Mouse (Mus musculus): ENCODE data around the gene Tjp1. TPM values are rescaled to one million over a fixed set of nuclear protein-coding genes. Genes with fewer than 3 reads are reported as not detected.

The Tjp1 gene
- polyA plus RNA-seq, 1 experiment, result 19.3 TPM

GRCm38 (mm10) chr7:65275761-65276160 lies 251.8 kb downstream of the Tjp1 start:
- H3K4me3 ChIP-seq (ENCODE audit: insufficient read depth, poor library complexity, severe bottlenecking), result no peak overlapping the region
- H3K36me3 ChIP-seq (ENCODE audit: control insufficient read depth, insufficient read depth), result no peaks in the 10 kb centered on the region
- TF ChIP-seq CEBPB (IDR thresholded peaks at IDR 0.05; ENCODE audit: low read depth) (no peak), FOSL1 (IDR thresholded peaks at IDR 0.05; ENCODE audit: insufficient read depth, low read length, poor library complexity, severe bottlenecking) (no peak), MAX (IDR thresholded peaks at IDR 0.05) (no peak), CTCF (IDR thresholded peaks at IDR 0.05; ENCODE audit: control insufficient read depth, insufficient read depth, insufficient read length) (no peak), USF1 (IDR thresholded peaks at IDR 0.05; ENCODE audit: low read depth) (no peak), MYOD1 (IDR thresholded peaks at IDR 0.05; ENCODE audit: control insufficient read depth, insufficient read length, low read depth) (no peak), MYOG (IDR thresholded peaks at IDR 0.05; ENCODE audit: control insufficient read depth, extremely low read depth, insufficient read length) (no peak)
- no peaks in the 10 kb centered on the region for H3K79me3 ChIP-seq (ENCODE audit: low read depth)
- H3K27me3 ChIP-seq (ENCODE audit: control insufficient read depth, insufficient read depth, insufficient read length), result peaks cover 15% of the 10 kb centered on the region
- no peak overlapping the region for H3ac ChIP-seq (ENCODE audit: control insufficient read depth, insufficient read length, low read depth)
- no peaks in the 10 kb centered on the region for H3K79me2 ChIP-seq (ENCODE audit: control insufficient read depth, insufficient read depth)

GRCm38 (mm10) chr7:65274216-65274615 lies 253.4 kb downstream of the Tjp1 start:
- Histone ChIP-seq H3K27me3 (ENCODE audit: control insufficient read depth, insufficient read depth, insufficient read length) (peaks cover 18% of the 10 kb centered on the region), H3K4me3 (ENCODE audit: insufficient read depth, poor library complexity, severe bottlenecking) (no peak overlapping the region), H3K79me2 (ENCODE audit: control insufficient read depth, insufficient read depth) (no peaks in the 10 kb centered on the region), H3K79me3 (ENCODE audit: low read depth) (no peaks in the 10 kb centered on the region), H3ac (ENCODE audit: control insufficient read depth, insufficient read length, low read depth) (no peak overlapping the region), H3K36me3 (ENCODE audit: control insufficient read depth, insufficient read depth) (no peaks in the 10 kb centered on the region)
- TF ChIP-seq MYOG (IDR thresholded peaks at IDR 0.05; ENCODE audit: control insufficient read depth, extremely low read depth, insufficient read length) (no peak), MAX (IDR thresholded peaks at IDR 0.05) (no peak), USF1 (IDR thresholded peaks at IDR 0.05; ENCODE audit: low read depth) (no peak), FOSL1 (IDR thresholded peaks at IDR 0.05; ENCODE audit: insufficient read depth, low read length, poor library complexity, severe bottlenecking) (no peak), CTCF (IDR thresholded peaks at IDR 0.05; ENCODE audit: control insufficient read depth, insufficient read depth, insufficient read length) (no peak), MYOD1 (IDR thresholded peaks at IDR 0.05; ENCODE audit: control insufficient read depth, insufficient read length, low read depth) (no peak), CEBPB (IDR thresholded peaks at IDR 0.05; ENCODE audit: low read depth) (no peak)

- no peaks in the 10 kb centered on the region for H3K36me3 ChIP-seq (ENCODE audit: control insufficient read depth, insufficient read depth)
- no peaks in the 10 kb centered on the region for H3K79me3 ChIP-seq (ENCODE audit: low read depth)
- H3K27me3 ChIP-seq (ENCODE audit: control insufficient read depth, insufficient read depth, insufficient read length), result peaks cover 22% of the 10 kb centered on the region
- TF ChIP-seq CTCF (IDR thresholded peaks at IDR 0.05; ENCODE audit: control insufficient read depth, insufficient read depth, insufficient read length) (no peak), FOSL1 (IDR thresholded peaks at IDR 0.05; ENCODE audit: insufficient read depth, low read length, poor library complexity, severe bottlenecking) (no peak), MYOD1 (IDR thresholded peaks at IDR 0.05; ENCODE audit: control insufficient read depth, insufficient read length, low read depth) (no peak), USF1 (IDR thresholded peaks at IDR 0.05; ENCODE audit: low read depth) (no peak), MYOG (IDR thresholded peaks at IDR 0.05; ENCODE audit: control insufficient read depth, extremely low read depth, insufficient read length) (no peak), CEBPB (IDR thresholded peaks at IDR 0.05; ENCODE audit: low read depth) (no peak), MAX (IDR thresholded peaks at IDR 0.05) (no peak)
- no peak overlapping the region for H3ac ChIP-seq (ENCODE audit: control insufficient read depth, insufficient read length, low read depth)
- H3K79me2 ChIP-seq (ENCODE audit: control insufficient read depth, insufficient read depth), result no peaks in the 10 kb centered on the region
- H3K4me3 ChIP-seq (ENCODE audit: insufficient read depth, poor library complexity, severe bottlenecking), result no peak overlapping the region
Measured at GRCm38 (mm10) chr7:65249656-65250055, 277.9 kb downstream of the Tjp1 start.

Other genes starting within 250 kb of the Tjp1 start
- 3.3 TPM for gene Tarsl2, start 117.1 kb upstream of the Tjp1 start, polyA plus RNA-seq (2012; fragmentation: generic; extraction: Trizol)
- gene Tm2d3, start 163.4 kb upstream of the Tjp1 start, polyA plus RNA-seq (2012; fragmentation: generic; extraction: Trizol), result 32.8 TPM